Mouse (Mus musculus) cerebellum, adult 9-10 months (tissue): Measurements from ENCODE around the gene Id1.

Source experiments
- DNase-seq: peaks from one replicate; pipeline ENCODE4 v3.0.0; 2022

The Id1 gene

GRCm38 (mm10) chr2:152736090-152736601 is at the start of gene Id1:
Id1 (plus strand) TSS chr2:152736251.
- peak; percentile 56 for DNase-seq

GRCm38 (mm10) chr2:152686399-152686798 is 49.7 kb upstream of the Id1 start:
- no peak for DNase-seq

GRCm38 (mm10) chr2:152686806-152687267 is 49.2 kb upstream of the Id1 start, which contains the start of gene Mcts2:
Mcts2 (plus strand) TSS chr2:152687035.
- DNase-seq, result peak; percentile 97

- DNase-seq, result peak; percentile 46
Measured at GRCm38 (mm10) chr2:152691564-152692217, 44.4 kb upstream of the Id1 start.

GRCm38 (mm10) chr2:152693233-152693632 is 42.8 kb upstream of the Id1 start:
- DNase-seq, result peak; percentile 78

GRCm38 (mm10) chr2:152693735-152694134 is 42.3 kb upstream of the Id1 start:
- DNase-seq, result no peak

- DNase-seq, result no peak
Measured at GRCm38 (mm10) chr2:152694708-152695107, 41.3 kb upstream of the Id1 start.

- DNase-seq, result no peak
Measured at GRCm38 (mm10) chr2:152696016-152696415, 40.0 kb upstream of the Id1 start.

GRCm38 (mm10) chr2:152696476-152697164 is 39.4 kb upstream of the Id1 start:
- peak; percentile 97 for DNase-seq

- peak; percentile 56 for DNase-seq
Measured at GRCm38 (mm10) chr2:152700138-152700537, 35.9 kb upstream of the Id1 start.

- peak; percentile 73 for DNase-seq
Measured at GRCm38 (mm10) chr2:152700725-152701124, 35.3 kb upstream of the Id1 start.

GRCm38 (mm10) chr2:152703596-152704255 is 32.3 kb upstream of the Id1 start:
- DNase-seq, result peak; percentile 70

GRCm38 (mm10) chr2:152704256-152704605 is 31.8 kb upstream of the Id1 start:
- DNase-seq, result peak; percentile 84

- peak; percentile 70 for DNase-seq
Measured at GRCm38 (mm10) chr2:152704811-152705370, 31.2 kb upstream of the Id1 start.

GRCm38 (mm10) chr2:152705993-152706571 is 30.0 kb upstream of the Id1 start:
- peak; percentile 69 for DNase-seq

GRCm38 (mm10) chr2:152707186-152707585 is 28.9 kb upstream of the Id1 start:
- DNase-seq, result peak; percentile 43

GRCm38 (mm10) chr2:152707627-152708026 is 28.4 kb upstream of the Id1 start:
- peak; percentile 75 for DNase-seq

GRCm38 (mm10) chr2:152709066-152709465 is 27.0 kb upstream of the Id1 start:
- no peak for DNase-seq

- DNase-seq, result no peak
Measured at GRCm38 (mm10) chr2:152716241-152716772, 19.7 kb upstream of the Id1 start.

- no peak for DNase-seq
Measured at GRCm38 (mm10) chr2:152717652-152718051, 18.4 kb upstream of the Id1 start.

- DNase-seq, result no peak
Measured at GRCm38 (mm10) chr2:152718076-152718475, 18.0 kb upstream of the Id1 start.

- DNase-seq, result no peak
Measured at GRCm38 (mm10) chr2:152723651-152724331, 12.3 kb upstream of the Id1 start.
